Mouse (Mus musculus) 416B (cell line): Measurements from ENCODE around the gene Usp54.
"Not testable (repeated sequence)": the region's sequence is repeated elsewhere in the genome, so short reads cannot be mapped to it uniquely, and the experiment has no call there.

Experiments used
- DNase-seq: peaks from one replicate; pipeline ENCODE4 v3.0.0; 2011; ENCODE audit warnings: low read depth

Usp54 gene

GRCm38 (mm10) chr14:20609519-20609918, 31.3 kb downstream of the Usp54 start:
- DNase-seq = no peak

GRCm38 (mm10) chr14:20607396-20608126, 33.3 kb downstream of the Usp54 start:
- DNase-seq = peak; percentile 44

GRCm38 (mm10) chr14:20601287-20601686, 39.6 kb downstream of the Usp54 start:
- no peak for DNase-seq

- no peak for DNase-seq
Measured at GRCm38 (mm10) chr14:20600203-20600602, 40.7 kb downstream of the Usp54 start.

- DNase-seq = no peak
Measured at GRCm38 (mm10) chr14:20599542-20599941, 41.3 kb downstream of the Usp54 start.

GRCm38 (mm10) chr14:20595781-20596180, 45.1 kb downstream of the Usp54 start:
- no peak for DNase-seq

GRCm38 (mm10) chr14:20587458-20587857, 53.4 kb downstream of the Usp54 start:
- no peak for DNase-seq

- peak; percentile 39 for DNase-seq
Measured at GRCm38 (mm10) chr14:20578822-20579407, 61.9 kb downstream of the Usp54 start.

- DNase-seq = peak; percentile 81
Measured at GRCm38 (mm10) chr14:20576179-20576578, 64.7 kb downstream of the Usp54 start.

- not testable (repeated sequence) for DNase-seq
Measured at GRCm38 (mm10) chr14:20573196-20573595, 67.7 kb downstream of the Usp54 start.

- DNase-seq = peak; percentile 97
Measured at GRCm38 (mm10) chr14:20565256-20566021, 75.4 kb downstream of the Usp54 start.

GRCm38 (mm10) chr14:20564692-20565091, 76.2 kb downstream of the Usp54 start:
- DNase-seq = no peak

GRCm38 (mm10) chr14:20561897-20562296, 79.0 kb downstream of the Usp54 start:
- DNase-seq = no peak

GRCm38 (mm10) chr14:20550136-20550535, 90.7 kb downstream of the Usp54 start:
- DNase-seq = no peak

GRCm38 (mm10) chr14:20546415-20546814, 94.4 kb downstream of the Usp54 start, which contains the start of gene Ppp3cb:
TSS of gene Ppp3cb (minus strand) at chr14:20546573.
- DNase-seq = peak; percentile 96

GRCm38 (mm10) chr14:20545529-20546331, 95.1 kb downstream of the Usp54 start:
- peak; percentile 85 for DNase-seq

- DNase-seq = peak; percentile 59
Measured at GRCm38 (mm10) chr14:20544467-20545411, 96.1 kb downstream of the Usp54 start.

GRCm38 (mm10) chr14:20529643-20530042, 111.2 kb downstream of the Usp54 start:
- DNase-seq = no peak

GRCm38 (mm10) chr14:20520179-20520578, 120.7 kb downstream of the Usp54 start:
- DNase-seq = no peak

GRCm38 (mm10) chr14:20508424-20508823, 132.4 kb downstream of the Usp54 start:
- peak; percentile 31 for DNase-seq

GRCm38 (mm10) chr14:20502966-20503365, 137.9 kb downstream of the Usp54 start:
- DNase-seq = peak; percentile 89
